Mouse (Mus musculus) embryonic facial prominence, embryonic 12.5 days (tissue): Measurements from ENCODE around the gene Cmah. TPM values are rescaled to one million over a fixed set of nuclear protein-coding genes. Genes with fewer than 3 reads are reported as not detected.
"Not testable (repeated sequence)": the region's sequence is repeated elsewhere in the genome, so short reads cannot be mapped to it uniquely, and the experiment has no call there.

Source experiments
- ATAC-seq: fragments of 200-750 bp; cut with Nextera tagmentation; 2 replicates; pipeline ENCODE4 v1.8.0; 2017; ENCODE audit not compliant: insufficient number of reproducible peaks, insufficient read depth, low FRiP score, low TSS enrichment
- H3K27ac ChIP-seq: fragments of 300-500 bp; sonication (generic); 2 replicates; pipeline ENCODE4 v1.5.1; 2016; ENCODE audit warnings: mild to moderate bottlenecking
- H3K27me3 ChIP-seq: fragments of 300-500 bp; sonication (generic); 2 replicates; pipeline ENCODE4 v1.6.1; 2016; ENCODE audit warnings: mild to moderate bottlenecking, moderate library complexity
- H3K36me3 ChIP-seq: fragments of 300-500 bp; sonication (generic); 2 replicates; pipeline ENCODE4 v1.6.1; 2016; ENCODE audit warnings: mild to moderate bottlenecking
- H3K4me1 ChIP-seq: fragments of 300-500 bp; sonication (generic); 2 replicates; pipeline ENCODE4 v1.6.1; 2016
- H3K4me2 ChIP-seq: fragments of 300-500 bp; sonication (generic); replicated peaks from 2 replicates; pipeline ENCODE4 v1.6.1; 2016; ENCODE audit warnings: mild to moderate bottlenecking, moderate library complexity
- H3K4me3 ChIP-seq: fragments of 300-500 bp; sonication (generic); 2 replicates; pipeline ENCODE4 v1.5.1; 2016; ENCODE audit warnings: mild to moderate bottlenecking
- H3K9ac ChIP-seq: fragments of 300-500 bp; sonication (generic); 2 replicates; pipeline ENCODE4 v1.6.1; 2016; ENCODE audit warnings: mild to moderate bottlenecking, moderate library complexity
- H3K9me3 ChIP-seq: fragments of 300-500 bp; sonication (generic); 2 replicates; pipeline ENCODE4 v1.6.1; 2016; ENCODE audit warnings: mild to moderate bottlenecking, moderate library complexity
- WGBS: fragments of 180-500 bp; shearing (Covaris S2); methylation state at CpG from one replicate; pipeline ENCODE4 v1.1.7; 2016; 5-methylcytosine and 5-hydroxymethylcytosine counted together
- polyA plus RNA-seq: library from polyadenylated mRNA; unstranded; fragments of >200 nt; fragmentation: Nextera tagmentation; extraction: Ambion mirVana; gene quantifications from 2 replicates; pipeline ENCODE4 v1.2.1, GENCODE M21; 2016

Cmah gene
- polyA plus RNA-seq, 1 experiment from 2014 or later = 0.24 TPM

GRCm38 (mm10) chr13:24397181-24397580 lies 70.0 kb downstream of the Cmah start:
- ATAC-seq = no peak
- H3K27ac ChIP-seq = no peak overlapping the region

GRCm38 (mm10) chr13:24398488-24398887 lies 71.3 kb downstream of the Cmah start:
- 75% methylated on average over 3 of the region's 3 CpGs for WGBS
- H3K4me1 ChIP-seq = peaks cover 3% of the 10 kb centered on the region; the same call in 1 of the 2 replicates
- no peak for ATAC-seq

More at GRCm38 (mm10) chr13:24397181-24397580, 70.0 kb downstream of the Cmah start:
- no peak overlapping the region for H3K4me2 ChIP-seq
- H3K9me3 ChIP-seq = no peaks in the 10 kb centered on the region
- H3K27me3 ChIP-seq = no peaks in the 10 kb centered on the region
- H3K36me3 ChIP-seq = no peaks in the 10 kb centered on the region
- 83% methylated on average over 3 of the region's 3 CpGs for WGBS
- no peak overlapping the region for H3K9ac ChIP-seq
- H3K4me1 ChIP-seq = peaks cover 9% of the 10 kb centered on the region; the same call in 1 of the 2 replicates
- H3K4me3 ChIP-seq = no peak overlapping the region

GRCm38 (mm10) chr13:24401821-24402220 lies 74.6 kb downstream of the Cmah start:
- H3K4me1 ChIP-seq, H3K9ac ChIP-seq, H3K4me3 ChIP-seq, H3K9me3 ChIP-seq, H3K36me3 ChIP-seq, H3K27ac ChIP-seq, H3K27me3 ChIP-seq, ATAC-seq: not testable (repeated sequence)
- peak overlapping the region; percentile 35 for H3K4me2 ChIP-seq
- WGBS = 20% methylated on average over 11 of the region's 11 CpGs

More at GRCm38 (mm10) chr13:24398488-24398887, 71.3 kb downstream of the Cmah start:
- Histone ChIP-seq H3K27ac (no peak overlapping the region), H3K4me2 (no peak overlapping the region), H3K27me3 (no peaks in the 10 kb centered on the region), H3K4me3 (no peak overlapping the region), H3K9ac (no peak overlapping the region), H3K36me3 (no peaks in the 10 kb centered on the region), H3K9me3 (no peaks in the 10 kb centered on the region)

- no peak for ATAC-seq
- H3K9me3 ChIP-seq = no peaks in the 10 kb centered on the region
- no peaks in the 10 kb centered on the region for H3K36me3 ChIP-seq
- H3K4me2 ChIP-seq = no peak overlapping the region
- no peak overlapping the region for H3K4me3 ChIP-seq
- no peaks in the 10 kb centered on the region for H3K27me3 ChIP-seq
- no peaks in the 10 kb centered on the region; the same call in 1 of the 2 replicates for H3K4me1 ChIP-seq
- no peak overlapping the region for H3K27ac ChIP-seq
- no peak overlapping the region for H3K9ac ChIP-seq
Observed at GRCm38 (mm10) chr13:24403054-24403453, 75.8 kb downstream of the Cmah start.

GRCm38 (mm10) chr13:24406847-24407246 lies 79.6 kb downstream of the Cmah start:
- Histone ChIP-seq H3K4me2 (no peak overlapping the region), H3K4me3 (no peak overlapping the region), H3K9ac (no peak overlapping the region), H3K27me3 (no peaks in the 10 kb centered on the region), H3K27ac (no peak overlapping the region), H3K36me3 (no peaks in the 10 kb centered on the region), H3K9me3 (no peaks in the 10 kb centered on the region), H3K4me1 (no peaks in the 10 kb centered on the region; the same call in 1 of the 2 replicates)
- ATAC-seq = no peak
- 82% methylated on average over 2 of the region's 2 CpGs for WGBS

GRCm38 (mm10) chr13:24414635-24415206 lies 87.5 kb downstream of the Cmah start:
- H3K4me3 ChIP-seq = no peak overlapping the region
- no peaks in the 10 kb centered on the region for H3K36me3 ChIP-seq
- no peaks in the 10 kb centered on the region for H3K4me1 ChIP-seq
- no peaks in the 10 kb centered on the region for H3K27me3 ChIP-seq
- no peak overlapping the region for H3K9ac ChIP-seq
- H3K4me2 ChIP-seq = no peak overlapping the region
- no peaks in the 10 kb centered on the region for H3K9me3 ChIP-seq
- ATAC-seq = no peak
- WGBS = 67% methylated on average over 4 of the region's 4 CpGs
- H3K27ac ChIP-seq = no peak overlapping the region

- Histone ChIP-seq H3K9me3 (no peaks in the 10 kb centered on the region), H3K36me3 (no peaks in the 10 kb centered on the region), H3K4me2 (no peak overlapping the region), H3K4me1 (no peaks in the 10 kb centered on the region), H3K4me3 (no peak overlapping the region), H3K27ac (no peak overlapping the region), H3K9ac (no peak overlapping the region), H3K27me3 (no peaks in the 10 kb centered on the region)
- 77% methylated on average over 13 of the region's 13 CpGs for WGBS
- ATAC-seq = no peak
Observed at GRCm38 (mm10) chr13:24415506-24416206, 88.5 kb downstream of the Cmah start.

- H3K27me3 ChIP-seq = no peaks in the 10 kb centered on the region
- no peaks in the 10 kb centered on the region for H3K36me3 ChIP-seq
- no peak overlapping the region for H3K4me3 ChIP-seq
- H3K9me3 ChIP-seq = no peaks in the 10 kb centered on the region
- WGBS = 42% methylated on average over 4 of the region's 4 CpGs
- no peak overlapping the region for H3K9ac ChIP-seq
- no peak for ATAC-seq
- H3K27ac ChIP-seq = no peak overlapping the region
- no peaks in the 10 kb centered on the region for H3K4me1 ChIP-seq
- no peak overlapping the region for H3K4me2 ChIP-seq
Observed at GRCm38 (mm10) chr13:24416409-24416808, 89.2 kb downstream of the Cmah start.

GRCm38 (mm10) chr13:24418024-24418423 lies 90.8 kb downstream of the Cmah start:
- no peaks in the 10 kb centered on the region for H3K9me3 ChIP-seq
- no peak overlapping the region for H3K27ac ChIP-seq
- H3K36me3 ChIP-seq = no peaks in the 10 kb centered on the region
- no peak overlapping the region for H3K4me2 ChIP-seq
- H3K4me3 ChIP-seq = no peak overlapping the region
- H3K4me1 ChIP-seq = no peaks in the 10 kb centered on the region
- no peak overlapping the region for H3K9ac ChIP-seq
- no peaks in the 10 kb centered on the region for H3K27me3 ChIP-seq
- WGBS = 59% methylated on average over 1 of the region's 1 CpGs
- ATAC-seq = no peak

- ATAC-seq = no peak
- H3K36me3 ChIP-seq = no peaks in the 10 kb centered on the region
- no peak overlapping the region for H3K27ac ChIP-seq
- H3K4me2 ChIP-seq = no peak overlapping the region
- no peak overlapping the region for H3K4me3 ChIP-seq
- 84% methylated on average over 4 of the region's 4 CpGs for WGBS
- H3K4me1 ChIP-seq = no peaks in the 10 kb centered on the region
- H3K9ac ChIP-seq = no peak overlapping the region
- H3K9me3 ChIP-seq = no peaks in the 10 kb centered on the region
- no peaks in the 10 kb centered on the region for H3K27me3 ChIP-seq
Observed at GRCm38 (mm10) chr13:24418814-24419213, 91.6 kb downstream of the Cmah start.

- H3K27ac ChIP-seq = no peak overlapping the region
- no peaks in the 10 kb centered on the region for H3K4me1 ChIP-seq
- H3K4me2 ChIP-seq = no peak overlapping the region
- no peaks in the 10 kb centered on the region for H3K36me3 ChIP-seq
- no peaks in the 10 kb centered on the region for H3K9me3 ChIP-seq
- no peak overlapping the region for H3K4me3 ChIP-seq
- no peak for ATAC-seq
- no peak overlapping the region for H3K9ac ChIP-seq
- 78% methylated on average over 13 of the region's 13 CpGs for WGBS
- H3K27me3 ChIP-seq = no peaks in the 10 kb centered on the region
Observed at GRCm38 (mm10) chr13:24419560-24420250, 92.5 kb downstream of the Cmah start.

GRCm38 (mm10) chr13:24421987-24422386 lies 94.8 kb downstream of the Cmah start:
- H3K9ac ChIP-seq = no peak overlapping the region
- H3K27me3 ChIP-seq = no peaks in the 10 kb centered on the region
- H3K27ac ChIP-seq = no peak overlapping the region
- no peak for ATAC-seq
- H3K4me1 ChIP-seq = no peaks in the 10 kb centered on the region
- H3K9me3 ChIP-seq = no peaks in the 10 kb centered on the region
- no peak overlapping the region for H3K4me3 ChIP-seq
- H3K4me2 ChIP-seq = no peak overlapping the region
- no peaks in the 10 kb centered on the region for H3K36me3 ChIP-seq
- WGBS = 55% methylated on average over 3 of the region's 3 CpGs
